Mouse (Mus musculus): Measurements from ENCODE around the gene Rin1. TPM values are rescaled to one million over a fixed set of nuclear protein-coding genes. Genes with fewer than 3 reads are reported as not detected.

Rin1 gene
- polyA plus RNA-seq, 1 experiment from 2014 or later, result 2.4 TPM

DNA sequence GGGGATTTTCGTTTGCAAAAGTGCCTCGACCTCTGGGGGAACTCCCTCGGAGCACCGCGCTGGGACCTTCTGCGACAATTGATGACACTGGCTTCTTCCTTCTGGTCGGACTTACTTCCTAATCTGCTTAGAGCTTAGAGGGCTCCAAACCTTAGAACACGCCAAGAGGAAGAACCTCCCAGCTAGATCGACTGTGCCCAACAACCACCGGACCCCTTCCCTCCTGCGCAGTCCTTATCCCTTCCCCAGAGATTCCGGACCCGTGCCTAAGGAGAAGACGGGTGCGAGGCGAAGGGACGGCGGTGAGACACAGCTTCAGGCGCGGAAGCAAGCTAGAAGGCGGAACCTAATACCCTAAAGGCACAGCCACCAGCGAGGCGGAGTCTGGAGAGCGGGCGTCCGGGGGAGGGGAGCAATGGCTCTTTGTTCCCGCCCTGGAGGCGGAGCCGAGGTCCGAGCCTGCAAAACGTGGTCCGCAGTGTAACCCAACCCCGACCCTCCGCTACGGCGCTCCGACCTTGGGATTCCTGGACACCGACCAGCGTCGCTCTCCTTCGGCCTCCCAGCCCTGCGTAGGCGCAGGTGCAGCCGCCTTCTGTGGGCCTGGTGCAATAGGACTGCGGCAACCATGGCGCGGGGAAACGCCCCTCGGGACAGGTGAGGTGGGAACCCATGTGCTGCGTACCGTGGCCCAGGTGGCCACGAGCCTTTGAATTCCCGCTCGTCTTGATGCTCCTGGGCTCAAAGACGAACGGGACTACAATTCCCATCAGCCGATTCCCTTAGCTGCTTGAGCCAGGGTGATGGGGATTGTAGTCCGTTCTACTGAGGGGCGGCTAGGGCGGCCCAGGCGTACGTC lies 26.4 kb upstream of the Rin1 start, which contains the start of gene Slc29a2:
TSS of gene Slc29a2 (plus strand) at position 240 of the 859 bp plus-strand sequence.
- Histone ChIP-seq H3K4me3 (peak within 1 kb of the TSS; percentile 71), H3K36me3 (peaks cover 18% of the 10 kb centered on the region), H3K4me2 (replicated peaks) (peak within 1 kb of the TSS; percentile 89), H3K9ac (peak within 1 kb of the TSS; percentile 66), H3K4me1 (peaks cover 6% of the 10 kb centered on the region; the same call in 1 of the 2 replicates), H3K27me3 (no peaks in the 10 kb centered on the region), H3K9me3 (no peaks in the 10 kb centered on the region), H3K27ac (peak within 1 kb of the TSS; percentile 67)
- ATAC-seq (ENCODE audit: insufficient number of reproducible peaks, insufficient read depth, low FRiP score, low TSS enrichment), result peak; percentile 96
- WGBS, result under 1% methylated on average over 62 of the region's 62 CpGs

DNA sequence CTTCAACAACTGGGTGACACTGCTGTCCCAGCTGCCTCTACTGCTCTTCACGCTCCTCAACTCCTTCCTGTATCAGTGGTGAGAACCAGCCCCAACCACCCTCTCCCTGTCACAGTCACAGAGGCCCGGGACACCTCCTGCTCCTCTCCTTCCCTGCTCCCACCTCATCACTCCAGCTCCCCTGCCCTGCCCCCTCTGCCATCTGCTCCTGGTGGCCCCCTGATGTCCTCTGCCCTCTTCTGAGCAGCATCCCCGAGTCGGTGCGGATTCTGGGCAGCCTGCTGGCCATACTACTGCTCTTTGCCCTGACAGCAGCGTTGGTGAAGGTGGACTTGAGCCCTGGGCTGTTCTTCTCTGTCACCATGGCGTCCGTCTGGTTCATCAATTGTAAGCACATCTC lies 24.2 kb upstream of the Rin1 start:
- Histone ChIP-seq H3K4me3 (no peak overlapping the region), H3K9ac (no peak overlapping the region), H3K36me3 (peaks cover 39% of the 10 kb centered on the region), H3K27ac (no peak overlapping the region), H3K4me2 (replicated peaks) (no peak overlapping the region), H3K4me1 (peaks cover 6% of the 10 kb centered on the region; the same call in 1 of the 2 replicates), H3K9me3 (no peaks in the 10 kb centered on the region), H3K27me3 (no peaks in the 10 kb centered on the region)
- 85% methylated on average over 8 of the region's 8 CpGs for WGBS
- ATAC-seq (ENCODE audit: insufficient number of reproducible peaks, insufficient read depth, low FRiP score, low TSS enrichment), result no peak

DNA sequence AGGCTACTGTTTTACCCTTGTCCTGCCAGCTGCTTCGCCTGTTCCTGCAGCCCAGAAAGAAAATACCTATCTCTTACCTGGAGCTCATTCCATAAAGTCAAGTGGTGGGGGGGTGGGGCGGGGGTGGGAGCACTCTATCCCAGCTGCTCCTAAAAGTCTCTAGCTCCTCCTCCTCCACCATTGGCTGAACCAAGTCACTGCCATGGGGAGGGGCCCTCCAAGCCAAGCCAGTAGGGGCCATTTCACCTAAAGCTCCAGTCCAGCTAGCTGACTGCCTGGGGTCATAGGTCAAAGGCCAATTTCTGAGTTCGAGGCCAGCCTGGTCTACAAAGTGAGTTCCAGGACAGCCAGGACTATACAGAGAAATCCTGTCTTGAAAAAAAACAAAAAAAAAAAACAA lies 17.6 kb upstream of the Rin1 start:
- Histone ChIP-seq H3K4me2 (replicated peaks) (no peak overlapping the region), H3K4me3 (no peak overlapping the region), H3K36me3 (peaks cover 42% of the 10 kb centered on the region), H3K4me1 (0 out of 2 replicates have a peak, but pooled peaks cover 7% of the 10 kb centered on the region), H3K9me3 (no peaks in the 10 kb centered on the region), H3K9ac (no peak overlapping the region), H3K27ac (no peak overlapping the region), H3K27me3 (no peaks in the 10 kb centered on the region)
- ATAC-seq (ENCODE audit: insufficient number of reproducible peaks, insufficient read depth, low FRiP score, low TSS enrichment), result no peak
- 84% methylated on average over 3 of the region's 3 CpGs for WGBS

DNA sequence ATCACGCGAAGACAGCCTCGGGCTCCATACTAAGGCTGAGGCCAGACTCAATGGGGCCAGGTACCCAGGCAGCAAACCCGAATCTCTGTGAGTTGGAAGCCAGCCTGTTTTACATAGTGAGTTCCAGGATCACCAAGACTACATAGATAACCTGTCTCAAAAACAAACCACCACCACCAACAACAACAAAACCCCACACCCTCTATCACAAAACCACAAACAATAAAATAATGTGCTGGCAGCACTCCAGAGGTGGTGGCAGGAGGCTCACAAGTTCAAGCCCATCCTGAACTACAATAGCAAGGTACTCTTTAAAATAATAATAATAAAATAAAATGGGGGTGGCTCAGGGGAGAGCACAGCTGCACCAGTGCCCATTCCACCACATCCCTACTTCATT lies 13.7 kb upstream of the Rin1 start:
- H3K4me3 ChIP-seq, result no peak overlapping the region
- H3K9me3 ChIP-seq, result no peaks in the 10 kb centered on the region
- H3K9ac ChIP-seq, result no peak overlapping the region
- no peak for ATAC-seq (ENCODE audit: insufficient number of reproducible peaks, insufficient read depth, low FRiP score, low TSS enrichment)
- H3K27me3 ChIP-seq, result no peaks in the 10 kb centered on the region
- peaks cover 5% of the 10 kb centered on the region; the same call in 1 of the 2 replicates for H3K36me3 ChIP-seq
- WGBS, result 74% methylated on average over 4 of the region's 4 CpGs
- no peak overlapping the region for H3K4me2 ChIP-seq (replicated peaks)
- no peak overlapping the region for H3K27ac ChIP-seq
- peaks cover 28% of the 10 kb centered on the region for H3K4me1 ChIP-seq

DNA sequence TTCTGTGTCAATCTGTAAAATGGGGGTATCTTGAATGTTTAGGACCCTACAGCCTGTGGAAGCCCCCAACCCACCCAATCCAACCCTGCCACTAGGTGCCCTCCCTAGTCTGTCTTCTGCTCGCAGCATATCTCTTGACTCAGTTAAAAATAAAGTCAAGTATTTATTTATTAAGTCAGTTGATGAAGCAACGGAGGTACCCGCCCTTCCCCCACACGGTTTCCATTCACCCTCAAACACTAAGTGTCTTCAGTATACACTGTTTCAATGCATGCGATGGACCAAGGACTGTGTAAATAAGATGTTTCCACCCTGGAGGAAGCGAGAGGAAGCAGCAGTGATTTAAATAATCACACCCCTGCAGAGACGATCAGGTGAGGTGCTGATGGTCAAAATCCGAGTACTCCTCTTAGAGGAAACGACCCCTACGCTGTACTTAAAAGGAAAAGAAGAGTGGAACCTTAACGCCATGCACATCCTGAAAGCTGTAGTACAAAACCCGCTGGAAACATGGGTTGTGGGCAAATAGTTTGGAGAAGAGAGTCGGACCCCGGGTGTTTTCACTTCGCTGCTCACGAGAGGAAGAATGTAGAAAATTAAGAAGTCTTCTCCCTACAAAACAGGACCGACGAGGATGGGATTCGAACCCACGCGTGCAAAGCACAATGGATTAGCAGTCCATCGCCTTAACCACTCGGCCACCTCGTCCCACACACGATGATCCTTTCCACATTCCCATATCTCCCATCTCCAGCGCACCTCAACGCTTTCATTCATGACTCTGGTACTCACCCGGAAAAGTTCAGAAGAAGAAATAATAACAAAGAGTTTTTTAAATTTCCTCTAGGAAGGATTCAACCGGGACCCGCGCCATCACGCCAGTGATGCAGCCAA lies 12.4 kb upstream of the Rin1 start:
- Histone ChIP-seq H3K9ac (peak overlapping the region; percentile 94), H3K4me1 (peaks cover 35% of the 10 kb centered on the region), H3K4me2 (replicated peaks) (peak overlapping the region; percentile 99), H3K9me3 (no peaks in the 10 kb centered on the region), H3K36me3 (no peaks in the 10 kb centered on the region), H3K4me3 (peak overlapping the region; percentile 91), H3K27ac (peak overlapping the region; percentile 83), H3K27me3 (no peaks in the 10 kb centered on the region)
- no peak for ATAC-seq (ENCODE audit: insufficient number of reproducible peaks, insufficient read depth, low FRiP score, low TSS enrichment)
- 6% methylated on average over 32 of the region's 32 CpGs for WGBS

DNA sequence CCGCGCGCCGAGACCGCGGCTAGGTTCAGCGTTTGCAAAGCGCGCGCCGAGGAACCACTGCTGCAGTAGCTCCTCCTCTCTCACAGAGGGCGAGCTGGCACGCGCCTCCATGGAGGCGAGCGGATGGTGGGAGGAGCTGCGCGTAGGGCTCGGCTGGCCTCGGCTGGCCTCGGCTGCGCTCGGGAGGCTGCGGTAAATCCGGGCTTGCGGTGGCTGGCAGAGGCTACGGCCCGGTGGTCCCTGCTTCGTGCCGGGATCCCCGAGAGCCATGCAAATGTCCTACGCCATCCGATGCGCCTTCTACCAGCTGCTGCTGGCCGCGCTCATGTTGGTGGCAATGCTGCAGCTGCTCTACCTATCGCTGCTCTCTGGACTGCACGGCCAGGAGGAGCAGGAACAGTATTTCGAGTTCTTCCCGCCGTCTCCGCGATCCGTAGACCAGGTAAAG lies 11.5 kb upstream of the Rin1 start, which contains the start of the genes B4gat1 and AC124502.3:
TSS of gene B4gat1 (plus strand) at position 118 of the 448 bp plus-strand sequence.
TSS of gene AC124502.3 (plus strand) at position 183 of the 448 bp plus-strand sequence.
- H3K4me2 ChIP-seq (replicated peaks), result peak within 1 kb of the TSS; percentile 99
- peak within 1 kb of the TSS; percentile 91 for H3K4me3 ChIP-seq
- no peaks in the 10 kb centered on the region for H3K27me3 ChIP-seq
- H3K36me3 ChIP-seq, result peaks cover 5% of the 10 kb centered on the region
- under 1% methylated on average over 44 of the region's 44 CpGs for WGBS
- ATAC-seq (ENCODE audit: insufficient number of reproducible peaks, insufficient read depth, low FRiP score, low TSS enrichment), result peak; percentile 86
- H3K4me1 ChIP-seq, result peaks cover 35% of the 10 kb centered on the region
- H3K27ac ChIP-seq, result peak within 1 kb of the TSS; percentile 83
- no peaks in the 10 kb centered on the region for H3K9me3 ChIP-seq
- H3K9ac ChIP-seq, result peak within 1 kb of the TSS; percentile 94

DNA sequence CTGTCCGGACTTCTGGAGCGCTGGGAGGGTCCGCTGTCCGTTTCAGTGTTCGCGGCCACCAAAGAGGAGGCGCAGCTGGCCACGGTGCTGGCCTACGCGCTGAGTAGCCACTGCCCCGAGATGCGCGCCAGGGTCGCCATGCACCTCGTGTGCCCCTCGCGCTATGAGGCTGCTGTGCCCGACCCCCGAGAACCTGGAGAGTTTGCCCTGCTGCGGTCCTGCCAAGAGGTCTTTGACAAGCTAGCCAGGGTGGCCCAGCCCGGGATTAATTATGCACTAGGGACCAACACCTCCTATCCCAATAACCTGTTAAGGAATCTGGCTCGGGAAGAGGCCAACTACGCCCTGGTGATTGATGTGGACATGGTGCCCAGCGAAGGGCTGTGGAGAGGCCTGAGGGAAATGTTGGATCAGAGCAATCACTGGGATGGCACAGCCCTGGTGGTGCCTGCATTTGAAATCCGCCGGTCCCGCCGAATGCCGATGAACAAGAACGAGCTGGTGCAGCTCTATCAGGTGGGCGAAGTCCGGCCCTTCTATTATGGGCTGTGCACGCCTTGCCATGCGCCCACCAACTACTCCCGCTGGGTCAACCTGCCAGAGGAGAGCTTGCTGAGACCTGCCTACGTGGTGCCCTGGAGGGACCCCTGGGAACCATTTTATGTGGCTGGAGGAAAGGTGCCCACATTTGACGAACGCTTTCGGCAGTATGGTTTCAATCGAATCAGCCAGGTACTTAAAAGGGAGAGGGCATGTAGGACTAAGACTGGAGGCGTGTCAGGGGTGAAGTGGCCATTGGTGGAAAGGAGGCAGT lies 10.8 kb upstream of the Rin1 start:
- H3K4me3 ChIP-seq, result peak overlapping the region; percentile 91
- no peaks in the 10 kb centered on the region for H3K9me3 ChIP-seq
- peak overlapping the region; percentile 99 for H3K4me2 ChIP-seq (replicated peaks)
- peak overlapping the region; percentile 94 for H3K9ac ChIP-seq
- peak overlapping the region; percentile 83; the same call in 1 of the 2 replicates for H3K27ac ChIP-seq
- peaks cover 9% of the 10 kb centered on the region for H3K36me3 ChIP-seq
- H3K27me3 ChIP-seq, result no peaks in the 10 kb centered on the region
- peaks cover 35% of the 10 kb centered on the region for H3K4me1 ChIP-seq
- WGBS, result 15% methylated on average over 41 of the region's 41 CpGs
- ATAC-seq (ENCODE audit: insufficient number of reproducible peaks, insufficient read depth, low FRiP score, low TSS enrichment), result no peak

DNA sequence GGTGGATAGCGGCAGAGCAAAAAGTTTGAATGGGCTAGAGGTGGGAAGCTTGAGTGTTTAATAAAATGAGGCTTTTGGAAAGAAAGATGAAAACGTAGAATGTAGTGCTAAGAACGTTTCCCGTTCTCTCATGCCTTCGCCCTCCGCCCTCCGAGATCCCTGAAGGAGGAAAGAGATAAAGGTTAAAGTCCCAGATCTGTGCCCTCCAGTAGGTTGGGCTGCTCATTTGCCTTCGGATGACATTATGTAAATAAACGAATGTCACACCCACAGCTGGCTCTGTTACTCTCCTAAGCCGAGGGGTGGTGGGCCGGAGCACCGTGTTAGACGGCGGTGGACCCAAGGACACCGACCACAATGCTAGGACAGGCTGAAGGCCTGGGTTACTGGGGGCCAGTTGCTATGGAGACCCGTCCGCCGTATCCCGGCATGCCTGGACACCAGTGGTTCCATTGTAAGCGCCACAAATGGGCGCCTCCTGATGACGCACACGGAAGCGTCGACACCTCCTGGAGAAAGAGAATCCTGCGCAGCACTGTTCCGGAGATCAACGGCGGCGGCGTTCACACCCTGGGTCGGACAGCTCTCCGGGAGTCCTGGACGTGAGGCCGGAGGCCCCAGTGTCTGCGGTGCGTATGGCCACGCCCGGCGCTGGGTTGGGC lies 9.3 kb upstream of the Rin1 start, which contains the start of gene Brms1:
TSS of gene Brms1 (plus strand) at position 493 of the 662 bp plus-strand sequence.
- Histone ChIP-seq H3K4me3 (peak within 1 kb of the TSS; percentile 91), H3K27ac (peak within 1 kb of the TSS; percentile 36; the same call in 1 of the 2 replicates), H3K9ac (peak within 1 kb of the TSS; percentile 94), H3K36me3 (peaks cover 9% of the 10 kb centered on the region), H3K4me1 (peaks cover 35% of the 10 kb centered on the region), H3K4me2 (replicated peaks) (peak within 1 kb of the TSS; percentile 99), H3K9me3 (no peaks in the 10 kb centered on the region), H3K27me3 (no peaks in the 10 kb centered on the region)
- peak; percentile 71 for ATAC-seq (ENCODE audit: insufficient number of reproducible peaks, insufficient read depth, low FRiP score, low TSS enrichment)
- 6% methylated on average over 40 of the region's 40 CpGs for WGBS

DNA sequence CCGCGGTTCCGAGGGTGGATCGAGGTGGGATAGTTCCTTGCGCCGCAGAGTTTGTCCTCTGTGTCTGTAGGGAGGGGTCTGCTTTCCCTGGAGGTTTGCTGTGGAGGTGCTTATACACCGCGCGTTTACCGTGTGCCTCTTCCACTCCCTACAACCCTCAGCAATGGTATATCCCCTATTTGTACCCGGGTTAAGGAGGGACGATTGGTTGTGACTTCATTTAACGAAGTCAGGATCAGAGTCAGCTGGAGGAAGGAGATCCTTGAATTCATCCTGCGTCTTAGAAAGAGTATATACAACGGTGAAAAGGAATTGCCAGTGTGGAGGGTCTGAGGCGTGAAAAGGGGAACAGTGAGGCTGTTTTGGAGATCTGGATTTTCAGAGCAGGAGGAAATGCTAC lies 8.7 kb upstream of the Rin1 start:
- WGBS, result 2% methylated on average over 16 of the region's 16 CpGs
- Histone ChIP-seq H3K4me3 (peak overlapping the region; percentile 91), H3K9ac (peak overlapping the region; percentile 94), H3K9me3 (no peaks in the 10 kb centered on the region), H3K27ac (peak overlapping the region; percentile 36; the same call in 1 of the 2 replicates), H3K27me3 (no peaks in the 10 kb centered on the region), H3K36me3 (peaks cover 13% of the 10 kb centered on the region), H3K4me2 (replicated peaks) (peak overlapping the region; percentile 99), H3K4me1 (peaks cover 35% of the 10 kb centered on the region)
- no peak for ATAC-seq (ENCODE audit: insufficient number of reproducible peaks, insufficient read depth, low FRiP score, low TSS enrichment)

DNA sequence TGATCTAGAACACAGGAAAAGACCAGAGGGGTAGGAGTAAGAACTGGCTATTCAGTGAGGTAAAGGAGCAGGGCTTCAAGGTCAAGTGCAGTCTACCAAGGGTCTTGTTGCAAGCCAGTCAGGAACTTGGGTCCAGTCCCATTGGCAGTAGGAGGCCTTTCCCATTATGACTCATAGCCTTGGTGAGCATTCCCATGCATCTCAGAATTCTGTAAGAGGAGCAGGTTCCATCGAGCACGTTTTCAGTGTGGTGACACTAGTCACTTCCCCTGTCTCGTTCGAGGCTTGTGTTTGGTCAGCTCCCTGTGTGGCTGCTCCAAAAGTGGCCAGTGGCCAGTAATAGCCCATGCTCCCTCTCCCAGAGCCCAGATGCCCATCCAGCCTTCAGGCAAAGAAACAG lies 4.8 kb upstream of the Rin1 start:
- no peak for ATAC-seq (ENCODE audit: insufficient number of reproducible peaks, insufficient read depth, low FRiP score, low TSS enrichment)
- H3K4me2 ChIP-seq (replicated peaks), result no peak overlapping the region
- H3K36me3 ChIP-seq, result peaks cover 42% of the 10 kb centered on the region
- no peaks in the 10 kb centered on the region for H3K9me3 ChIP-seq
- WGBS, result 85% methylated on average over 4 of the region's 4 CpGs
- no peak overlapping the region for H3K9ac ChIP-seq
- H3K4me1 ChIP-seq, result peaks cover 23% of the 10 kb centered on the region
- no peak overlapping the region for H3K27ac ChIP-seq
- peaks cover 9% of the 10 kb centered on the region for H3K27me3 ChIP-seq
- no peak overlapping the region for H3K4me3 ChIP-seq
